Mouse (Mus musculus) testis, adult 2 months (tissue): ENCODE measurements at regions not wholly inside any gene's neighbourhood (a gene's known extent, or its start where the extent isn't known, plus 50 kb on each side); places are given as distances from the start of the nearest gene placed in this dataset.

Experiments used
- H3K27ac ChIP-seq: fragments of 200-500 bp; 2 replicates; pipeline ENCODE4 v1.5.1; 2012; ENCODE audit warnings: low read depth, low read length; ENCODE audit not compliant: control insufficient read depth, insufficient read depth
- H3K27me3 ChIP-seq: fragments of 200-500 bp; 2 replicates; pipeline ENCODE4 v1.6.1; 2012; ENCODE audit warnings: mild to moderate bottlenecking, low read length, moderate library complexity; ENCODE audit not compliant: control insufficient read depth, insufficient read depth
- H3K36me3 ChIP-seq: fragments of 200-500 bp; 2 replicates; pipeline ENCODE4 v1.6.1; 2012; ENCODE audit warnings: mild to moderate bottlenecking, low read length; ENCODE audit not compliant: control insufficient read depth, insufficient read depth
- H3K4me1 ChIP-seq: fragments of 200-500 bp; 2 replicates; pipeline ENCODE4 v1.6.1; 2012; ENCODE audit warnings: low read length; ENCODE audit not compliant: control insufficient read depth, insufficient read depth
- H3K4me3 ChIP-seq: fragments of 200-500 bp; 2 replicates; pipeline ENCODE4 v1.5.1; 2012; ENCODE audit warnings: low read depth, mild to moderate bottlenecking, low read length, moderate library complexity, mixed read lengths; ENCODE audit not compliant: control insufficient read depth
- CTCF ChIP-seq: fragments of 200-500 bp; IDR thresholded peaks from 2 replicates; pipeline ENCODE4 v1.5.1; 2012; ENCODE audit warnings: low read depth, mild to moderate bottlenecking, inconsistent platforms, low read length, moderate library complexity; ENCODE audit not compliant: control insufficient read depth, insufficient read depth, insufficient replicate concordance
- POLR2A ChIP-seq: fragments of 200-500 bp; IDR thresholded peaks from 2 replicates; pipeline ENCODE4 v1.6.1; 2012; ENCODE audit warnings: low read depth, mild to moderate bottlenecking, inconsistent platforms, low read length, moderate library complexity; ENCODE audit not compliant: control insufficient read depth

- Histone ChIP-seq H3K27me3 (no peaks in the 10 kb centered on the region), H3K27ac (no peak overlapping the region)
- TF ChIP-seq CTCF (no peak), POLR2A (no peak)
Observed at GRCm38 (mm10) chr3:41452020-41452715, 103.4 kb upstream of the Jade1 start.

GRCm38 (mm10) chr3:41450696-41451095 is 104.8 kb upstream of the Jade1 start:
- Histone ChIP-seq H3K4me3 (no peak overlapping the region), H3K36me3 (no peaks in the 10 kb centered on the region), H3K27ac (no peak overlapping the region), H3K27me3 (no peaks in the 10 kb centered on the region), H3K4me1 (no peaks in the 10 kb centered on the region)
- TF ChIP-seq CTCF (no peak), POLR2A (no peak)

More at GRCm38 (mm10) chr3:41452020-41452715, 103.4 kb upstream of the Jade1 start:
- Histone ChIP-seq H3K4me3 (no peak overlapping the region), H3K36me3 (no peaks in the 10 kb centered on the region), H3K4me1 (no peaks in the 10 kb centered on the region)

- H3K4me1 ChIP-seq = no peaks in the 10 kb centered on the region
- no peak for TF ChIP-seq POLR2A
- no peak for TF ChIP-seq CTCF
- no peak overlapping the region for H3K4me3 ChIP-seq
- no peaks in the 10 kb centered on the region for H3K27me3 ChIP-seq
- H3K27ac ChIP-seq = no peak overlapping the region
- no peaks in the 10 kb centered on the region for H3K36me3 ChIP-seq
Observed at GRCm38 (mm10) chr3:41444243-41444753, 111.2 kb upstream of the Jade1 start.

- Histone ChIP-seq H3K27ac (no peak overlapping the region), H3K27me3 (no peaks in the 10 kb centered on the region), H3K36me3 (no peaks in the 10 kb centered on the region), H3K4me3 (no peak overlapping the region), H3K4me1 (no peaks in the 10 kb centered on the region)
- TF ChIP-seq CTCF (no peak), POLR2A (no peak)
Observed at GRCm38 (mm10) chr3:41436238-41436637, 119.3 kb upstream of the Jade1 start.

GRCm38 (mm10) chr3:41433106-41433505 is 122.4 kb upstream of the Jade1 start:
- Histone ChIP-seq H3K4me1 (peaks cover 2% of the 10 kb centered on the region; the same call in 1 of the 2 replicates), H3K27ac (no peak overlapping the region)

GRCm38 (mm10) chr3:41432376-41432775 is 123.2 kb upstream of the Jade1 start:
- no peaks in the 10 kb centered on the region for H3K36me3 ChIP-seq
- TF ChIP-seq POLR2A (no peak), CTCF (no peak)
- H3K4me3 ChIP-seq = no peak overlapping the region
- peaks cover 2% of the 10 kb centered on the region; the same call in 1 of the 2 replicates for H3K4me1 ChIP-seq
- H3K27ac ChIP-seq = no peak overlapping the region
- H3K27me3 ChIP-seq = no peaks in the 10 kb centered on the region

More at GRCm38 (mm10) chr3:41433106-41433505, 122.4 kb upstream of the Jade1 start:
- Histone ChIP-seq H3K27me3 (no peaks in the 10 kb centered on the region), H3K36me3 (no peaks in the 10 kb centered on the region), H3K4me3 (no peak overlapping the region)
- no peak for TF ChIP-seq POLR2A
- no peak for TF ChIP-seq CTCF

- Histone ChIP-seq H3K4me1 (peaks cover 2% of the 10 kb centered on the region; the same call in 1 of the 2 replicates), H3K27me3 (no peaks in the 10 kb centered on the region), H3K36me3 (no peaks in the 10 kb centered on the region), H3K4me3 (no peak overlapping the region), H3K27ac (peak overlapping the region; percentile 78)
- no peak for TF ChIP-seq CTCF
- no peak for TF ChIP-seq POLR2A
Observed at GRCm38 (mm10) chr3:41430191-41430590, 125.3 kb upstream of the Jade1 start.
